Mouse (Mus musculus): ENCODE data around the gene Mob2. TPM values are rescaled to one million over a fixed set of nuclear protein-coding genes. Genes with fewer than 3 reads are reported as not detected.

Gene Mob2
- total RNA-seq (2021) = 10 to 100 TPM; 33.4 to 33.6 TPM

DNA sequence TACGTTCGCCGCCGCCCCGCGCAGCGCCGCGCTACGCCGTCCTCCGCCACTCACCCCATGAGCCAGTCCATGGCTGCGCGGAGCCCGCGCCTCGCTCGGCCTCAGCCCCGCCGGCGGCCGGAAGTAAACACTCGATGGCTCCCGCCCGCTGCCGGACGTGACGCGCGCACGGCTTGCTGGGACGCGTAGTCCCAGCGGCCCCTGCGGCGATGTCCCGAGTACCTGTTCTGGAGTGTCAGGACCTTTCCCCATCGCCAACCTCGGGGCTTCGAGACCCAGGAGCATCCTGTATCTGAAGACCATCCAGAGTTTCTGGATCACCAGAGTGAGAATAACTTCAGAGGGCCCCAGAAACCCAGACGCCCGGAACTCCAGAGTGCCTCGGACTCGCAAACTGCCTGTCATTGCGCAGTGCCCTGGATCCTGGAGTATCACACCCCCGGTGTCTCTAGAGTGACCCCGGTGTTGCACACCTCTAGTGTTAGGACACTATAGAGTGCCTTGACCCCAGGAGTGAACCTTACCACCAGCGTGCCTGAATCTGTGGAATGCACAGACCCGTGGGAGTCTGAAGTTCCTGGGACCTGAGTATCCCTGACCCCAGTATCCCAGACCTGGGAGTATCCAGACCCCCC is at the start of gene Mob2:
Gene Mob2 (minus strand): TSS at position 135 of the 635 bp plus-strand sequence.
- peak; percentile 93 for DNase-seq

DNA sequence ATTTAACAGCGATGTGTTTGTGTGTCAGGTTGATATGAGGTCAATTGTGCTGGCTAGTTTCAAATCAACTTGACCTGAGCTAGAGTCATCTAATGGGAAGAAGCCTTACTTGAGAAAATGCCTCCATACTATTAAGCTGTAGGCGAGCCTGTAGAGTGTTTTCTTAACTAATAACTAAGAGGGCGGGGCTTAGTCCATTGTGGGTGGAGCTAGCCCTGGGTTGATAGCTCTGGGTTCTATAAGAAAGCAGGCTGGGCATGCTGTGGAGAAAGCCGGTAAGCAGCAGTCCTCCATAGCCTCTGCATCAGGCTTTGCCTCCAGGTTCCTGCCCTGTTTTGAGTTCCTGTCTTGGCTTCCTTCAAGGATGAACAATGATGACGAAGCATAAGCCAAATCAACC is 43.9 kb upstream of the Mob2 start:
- DNase-seq = no peak

DNA sequence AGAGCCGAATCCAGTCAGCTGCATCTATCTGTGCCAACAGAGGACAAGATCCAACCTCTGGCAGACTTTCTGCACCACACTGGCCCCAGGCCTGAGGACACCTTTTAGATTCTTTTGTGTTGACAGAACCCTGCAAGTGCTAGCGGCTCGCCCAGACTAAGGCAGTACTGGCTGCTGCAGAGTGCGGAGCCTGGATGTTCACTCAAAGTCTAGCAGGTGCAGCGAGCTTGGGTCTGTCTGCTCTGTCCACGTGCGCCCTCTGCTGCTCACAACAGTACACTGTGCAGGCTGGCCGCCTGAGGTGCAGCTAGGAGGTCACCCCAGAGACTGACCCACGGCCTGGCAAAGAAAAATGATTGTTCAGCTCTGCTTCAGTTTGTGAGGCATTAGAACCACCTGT is 36.9 kb upstream of the Mob2 start:
- peak; percentile 87 for DNase-seq

DNA sequence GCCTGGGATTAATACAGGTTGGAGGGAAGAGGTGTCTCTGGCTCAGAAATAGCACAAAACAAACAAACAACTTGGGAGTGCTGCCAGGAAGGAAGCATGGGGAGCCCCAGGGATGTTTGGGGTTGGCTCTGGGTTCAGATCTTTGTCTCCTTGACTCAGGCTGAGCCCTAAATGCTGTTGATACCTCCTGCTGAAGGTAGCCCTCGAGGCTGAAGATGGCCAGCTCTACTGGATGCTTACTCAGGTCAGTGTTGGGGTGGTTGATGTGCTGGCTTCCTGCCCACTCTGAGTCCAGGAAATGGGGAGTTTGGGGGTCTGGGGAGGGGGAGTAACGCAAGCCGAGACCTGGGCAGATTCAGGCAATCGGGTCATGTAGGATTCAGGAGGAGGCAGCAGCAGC is 35.8 kb upstream of the Mob2 start:
- no peak for DNase-seq

DNA sequence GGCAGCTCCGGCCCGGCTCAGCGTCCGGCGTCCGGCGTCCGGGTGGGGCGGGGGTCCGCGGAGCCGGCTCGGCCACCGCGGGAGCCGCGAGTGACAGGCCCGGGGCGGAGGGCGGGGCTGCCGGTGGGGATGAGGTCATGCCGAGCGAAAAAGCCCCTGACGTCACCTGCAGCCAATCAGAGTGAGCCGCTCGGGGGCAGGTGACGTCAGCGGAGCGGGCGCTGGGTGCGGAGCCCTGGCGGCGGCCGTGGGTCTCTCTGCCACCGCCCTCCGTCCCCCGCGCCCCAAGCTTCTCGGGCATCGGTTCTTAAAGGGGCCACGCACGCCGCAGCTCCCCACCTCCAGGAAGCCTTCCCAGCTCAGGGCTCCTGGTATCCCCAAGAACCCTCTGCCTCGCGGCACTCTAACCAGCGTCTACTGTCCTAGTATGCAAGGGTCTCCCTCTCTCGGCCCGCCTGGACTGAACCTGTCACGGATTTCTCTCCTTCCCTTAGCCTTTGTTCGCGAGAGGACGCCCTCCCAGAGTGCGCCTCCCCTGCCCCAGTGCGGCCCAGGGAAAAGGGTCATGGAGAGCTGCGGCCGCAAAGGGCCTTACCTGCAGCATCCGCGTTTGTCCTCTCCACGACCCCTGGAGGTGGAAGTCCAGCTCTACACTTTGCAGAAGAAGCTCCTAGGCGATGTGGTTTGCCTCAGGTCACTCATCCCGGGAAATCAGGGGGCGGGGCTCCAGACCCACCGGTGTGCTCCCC is 34.5 kb upstream of the Mob2 start, which contains the start of gene Dusp8:
Gene Dusp8 (minus strand): TSS at position 661 of the 749 bp plus-strand sequence.
- DNase-seq = peak; percentile 97

DNA sequence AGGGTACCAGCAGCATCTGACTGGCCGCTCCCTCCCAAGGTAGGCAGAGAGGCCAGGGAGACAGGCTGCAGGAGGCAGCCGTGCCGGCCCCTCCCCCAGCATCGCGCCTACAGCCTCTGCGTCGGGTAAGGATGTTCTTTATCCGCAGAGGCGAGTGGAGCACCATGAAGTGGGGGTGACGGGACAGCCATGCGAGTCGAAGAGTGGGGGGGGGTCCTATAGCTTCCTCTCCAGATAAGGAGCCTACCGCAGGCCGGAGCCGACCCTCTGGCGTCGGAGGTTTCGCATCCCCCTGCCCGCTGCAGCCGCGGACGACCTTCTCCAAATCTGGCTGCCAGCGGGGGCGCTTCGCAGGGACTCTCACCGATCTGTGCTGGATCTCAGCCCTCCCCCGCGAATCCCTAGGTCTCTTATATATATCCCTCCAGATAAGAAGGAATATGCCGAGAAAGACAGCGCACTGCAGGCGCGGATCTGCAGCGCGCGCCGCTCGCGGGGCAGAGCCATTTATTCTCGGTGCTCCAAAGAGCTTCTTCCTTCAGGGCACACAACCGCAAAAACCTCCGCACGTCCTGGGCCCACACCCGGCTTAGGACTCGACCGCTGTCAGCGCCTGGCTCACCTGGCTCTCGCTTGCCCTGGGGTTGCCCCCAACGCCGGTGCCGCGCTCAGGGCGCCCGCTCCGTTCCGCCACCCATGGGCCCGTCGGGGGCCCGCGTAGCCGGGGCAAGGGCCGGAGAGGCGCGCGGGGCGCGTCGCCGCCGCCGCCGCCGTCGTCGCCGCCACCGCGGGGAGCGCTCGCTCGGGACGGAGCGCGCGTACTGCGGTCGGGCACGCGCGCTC is 33.7 kb upstream of the Mob2 start:
- DNase-seq = peak; percentile 50

DNA sequence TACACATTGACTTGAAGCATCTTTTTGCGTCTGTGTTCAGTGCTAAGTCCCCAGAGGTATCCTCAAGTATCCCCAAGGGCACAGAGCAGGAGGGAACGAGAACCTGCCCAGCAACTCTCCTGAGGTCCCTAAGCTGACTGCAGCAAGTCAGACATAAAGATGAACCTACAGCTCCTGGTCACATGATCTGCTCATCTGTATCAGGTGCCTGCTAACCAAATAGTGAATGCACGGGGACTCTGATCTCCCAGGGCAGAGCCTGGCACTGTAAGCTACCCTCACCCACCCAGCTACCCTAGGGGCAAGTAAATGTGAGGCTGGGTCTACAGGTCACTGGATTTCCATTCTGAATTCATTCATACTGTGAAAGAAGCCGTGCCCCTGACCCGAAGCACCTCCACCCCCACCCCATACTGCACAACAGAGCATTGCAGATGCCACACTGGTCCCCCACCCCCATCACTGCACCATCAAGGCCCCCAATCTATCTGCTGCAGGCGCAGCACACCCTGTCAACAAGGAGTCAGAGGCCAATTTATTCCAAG is 32.9 kb upstream of the Mob2 start:
- DNase-seq = no peak

DNA sequence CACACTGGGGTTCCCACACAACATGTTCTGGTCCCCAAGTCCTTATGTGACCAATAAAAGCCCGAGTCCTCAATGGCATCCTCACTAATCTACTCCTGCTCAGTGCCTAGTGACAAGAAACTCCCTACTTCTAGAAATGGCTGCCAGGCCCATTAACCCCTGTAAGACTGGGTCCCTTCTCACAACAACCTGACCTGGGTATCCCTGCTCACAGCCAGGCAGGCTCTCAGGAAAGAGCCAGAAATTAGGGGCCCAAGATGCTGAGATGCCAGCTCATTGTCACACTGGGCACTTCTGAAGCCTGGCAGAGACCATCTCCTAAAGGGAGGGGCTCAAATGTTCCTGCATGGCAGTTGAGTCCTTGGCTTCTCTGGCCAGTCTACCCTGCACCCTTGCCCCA is 32.1 kb upstream of the Mob2 start:
- DNase-seq = no peak

DNA sequence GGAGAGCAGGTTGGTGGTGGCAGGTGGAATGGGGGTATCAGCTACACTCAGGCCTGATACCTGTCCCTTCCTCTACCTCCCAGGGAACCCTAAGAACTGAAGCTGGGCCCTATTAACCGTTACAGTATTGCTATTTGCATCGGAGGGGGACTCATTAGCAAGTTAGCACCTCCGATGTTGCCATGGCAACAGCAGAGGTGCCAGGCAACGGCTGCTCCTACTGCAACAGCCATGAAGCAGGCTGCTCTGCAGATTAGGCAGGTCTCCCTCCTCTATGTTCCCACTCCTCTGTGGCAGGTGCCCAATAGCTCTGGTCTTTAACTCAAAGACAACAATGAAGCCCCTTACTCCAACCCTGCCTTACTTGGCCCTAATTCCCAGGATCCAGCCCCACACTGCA is 31.0 kb upstream of the Mob2 start:
- DNase-seq = no peak

DNA sequence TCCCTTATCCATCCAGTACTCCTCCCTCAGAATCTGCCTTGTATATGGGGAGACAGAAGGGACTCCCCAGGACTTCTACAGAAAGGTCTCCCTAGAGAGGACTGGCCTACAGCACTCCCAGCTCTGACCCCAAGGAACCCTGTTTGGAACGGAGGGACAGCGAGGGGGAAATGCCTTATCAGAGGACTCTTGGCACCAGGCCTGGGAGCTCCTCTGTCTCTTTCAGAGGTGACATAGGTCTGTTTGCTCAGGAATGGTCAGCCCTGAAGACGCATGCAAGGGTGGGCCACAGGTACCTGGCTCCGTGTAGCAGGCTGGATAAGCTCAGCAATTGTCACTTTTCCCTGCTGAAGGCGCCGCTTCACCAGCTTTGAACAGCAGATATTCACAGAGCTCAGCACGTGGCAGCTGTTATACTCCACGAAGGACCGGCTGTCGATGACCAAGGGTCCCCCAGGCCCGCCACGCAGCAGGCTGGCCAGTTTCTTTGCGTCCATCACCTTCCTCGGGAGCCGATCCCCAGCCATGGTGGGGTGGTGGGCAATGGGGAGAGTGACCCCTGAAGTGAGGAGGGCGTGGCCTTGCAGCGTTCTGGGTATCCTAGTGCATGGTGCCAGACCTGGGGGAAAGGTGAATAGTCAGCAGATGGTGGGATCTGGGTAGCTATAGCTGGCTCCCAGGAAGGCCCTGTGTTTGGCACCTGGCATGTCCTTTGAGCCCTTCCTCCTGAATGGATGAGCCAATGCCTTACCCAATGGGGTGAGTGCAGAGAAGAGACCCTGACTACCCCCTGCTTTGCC is 29.0 kb upstream of the Mob2 start:
- no peak for DNase-seq

DNA sequence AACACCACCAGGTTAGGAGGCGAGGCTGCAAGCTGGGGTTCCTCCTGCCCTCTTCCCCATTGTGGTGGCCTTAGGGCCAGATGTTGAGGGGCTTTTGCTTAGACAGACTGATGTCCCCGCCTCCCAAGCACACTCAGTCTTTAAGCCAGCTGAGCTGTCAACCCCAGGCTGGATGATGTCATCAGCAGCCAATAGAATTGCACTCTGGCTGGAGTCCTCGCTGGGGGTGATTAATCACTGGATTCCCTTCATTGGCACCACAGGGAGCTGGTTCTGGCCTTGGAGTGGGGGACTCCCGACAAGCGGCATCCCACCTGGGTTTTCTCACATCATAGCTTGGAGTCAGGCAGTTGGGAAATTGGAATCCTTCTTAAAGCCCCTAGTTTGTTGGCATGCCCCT is 28.0 kb upstream of the Mob2 start:
- DNase-seq = peak; percentile 48

DNA sequence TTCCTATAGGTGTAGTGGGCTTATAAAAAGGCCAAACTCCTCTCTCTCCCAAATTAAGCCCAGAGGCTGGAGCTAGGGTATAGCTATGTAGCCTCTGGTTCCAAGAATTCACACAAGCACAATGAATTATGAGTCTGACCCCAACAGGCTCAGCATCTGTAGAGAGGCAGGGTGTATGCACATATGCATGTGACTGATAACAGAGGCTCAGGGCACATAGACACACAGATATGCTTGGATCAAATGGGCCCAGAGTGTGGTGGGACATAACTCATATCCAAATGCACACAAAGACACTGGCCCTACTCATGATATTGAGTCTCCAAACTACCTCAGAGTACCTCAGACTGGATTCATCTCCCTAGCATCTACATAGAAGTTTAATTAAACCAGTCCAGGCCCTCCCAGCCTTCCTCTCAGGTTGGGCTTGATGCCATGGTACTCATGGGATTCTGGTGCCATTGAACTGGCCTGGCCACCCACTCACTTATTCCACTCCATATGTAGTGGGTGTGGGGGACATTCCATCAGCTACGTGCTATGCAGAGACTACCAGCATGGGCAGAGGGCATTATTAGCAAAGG is 26.3 kb upstream of the Mob2 start:
- DNase-seq = no peak

DNA sequence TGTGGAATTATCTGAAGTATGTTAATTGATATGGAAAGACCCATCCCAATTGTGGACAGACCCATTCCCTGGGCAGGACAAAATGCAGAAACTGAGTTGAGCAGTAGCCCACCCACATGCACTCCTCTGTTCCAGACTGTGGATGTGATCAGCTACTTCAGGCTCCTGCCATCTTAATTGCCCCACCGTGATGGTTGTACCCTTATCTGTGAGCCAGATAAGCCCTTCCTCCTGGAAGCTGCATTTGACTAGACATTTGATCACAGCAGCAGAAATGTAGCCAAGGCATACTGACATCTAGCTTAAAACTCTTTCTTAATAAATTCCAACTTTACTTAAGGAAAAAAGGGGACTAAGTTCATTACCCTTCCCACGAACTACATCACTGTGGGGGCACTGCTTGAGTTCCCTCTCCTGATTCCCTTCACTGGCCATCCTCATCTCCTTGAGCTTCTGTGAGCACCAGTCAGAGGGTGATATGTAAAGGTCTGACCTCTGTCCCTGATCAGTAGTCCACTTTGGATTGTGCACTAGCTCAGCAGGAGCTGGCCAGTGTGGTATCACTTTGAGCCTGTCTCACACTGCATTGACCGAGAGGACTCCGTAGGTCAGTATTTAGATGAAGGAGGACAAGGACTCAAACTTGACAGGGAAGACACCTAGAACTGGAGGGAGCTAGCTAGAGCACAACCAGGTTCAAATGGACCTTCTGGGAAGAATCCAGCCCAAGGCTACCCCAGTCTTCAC is 25.5 kb upstream of the Mob2 start:
- no peak for DNase-seq

DNA sequence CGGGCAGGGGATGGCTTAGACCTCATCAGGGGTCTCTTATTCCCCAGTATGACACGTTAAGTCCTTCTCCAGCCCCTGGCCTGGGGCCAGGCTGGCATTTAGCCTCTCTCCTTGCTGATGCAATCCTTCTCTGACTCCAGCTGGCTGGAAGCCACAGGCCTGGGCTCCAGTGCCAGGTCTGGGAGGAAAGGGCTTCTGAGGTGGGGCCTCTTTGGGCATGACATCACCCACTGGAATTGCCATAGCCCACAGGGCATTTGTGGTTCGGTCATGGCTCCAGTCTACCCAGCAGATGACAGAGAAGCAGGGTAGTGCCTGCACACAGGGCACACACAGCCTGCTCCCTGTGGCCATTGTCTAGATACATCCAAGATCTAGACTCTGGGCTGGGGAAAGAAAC is 24.0 kb upstream of the Mob2 start:
- DNase-seq = peak; percentile 94

DNA sequence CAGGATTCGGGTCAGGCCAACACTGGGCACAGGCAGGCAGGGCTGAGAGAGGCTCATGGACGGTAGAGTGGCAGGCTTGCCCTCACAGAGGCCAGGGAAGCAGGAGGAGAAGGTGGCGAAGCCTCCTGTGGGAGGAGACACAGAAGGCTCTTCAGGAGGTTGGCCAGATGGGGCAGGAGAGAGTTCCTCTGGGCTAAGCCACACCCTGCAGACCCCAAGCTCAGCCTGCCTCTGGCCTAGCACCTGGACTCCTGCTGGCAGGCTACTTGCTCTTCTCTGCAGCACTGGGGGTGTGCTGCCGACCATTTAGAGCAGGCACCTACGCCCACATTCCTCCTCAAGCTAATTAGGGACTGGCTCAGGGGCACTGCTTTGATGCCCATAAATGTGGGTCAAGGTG is 23.5 kb upstream of the Mob2 start:
- DNase-seq = peak; percentile 42

DNA sequence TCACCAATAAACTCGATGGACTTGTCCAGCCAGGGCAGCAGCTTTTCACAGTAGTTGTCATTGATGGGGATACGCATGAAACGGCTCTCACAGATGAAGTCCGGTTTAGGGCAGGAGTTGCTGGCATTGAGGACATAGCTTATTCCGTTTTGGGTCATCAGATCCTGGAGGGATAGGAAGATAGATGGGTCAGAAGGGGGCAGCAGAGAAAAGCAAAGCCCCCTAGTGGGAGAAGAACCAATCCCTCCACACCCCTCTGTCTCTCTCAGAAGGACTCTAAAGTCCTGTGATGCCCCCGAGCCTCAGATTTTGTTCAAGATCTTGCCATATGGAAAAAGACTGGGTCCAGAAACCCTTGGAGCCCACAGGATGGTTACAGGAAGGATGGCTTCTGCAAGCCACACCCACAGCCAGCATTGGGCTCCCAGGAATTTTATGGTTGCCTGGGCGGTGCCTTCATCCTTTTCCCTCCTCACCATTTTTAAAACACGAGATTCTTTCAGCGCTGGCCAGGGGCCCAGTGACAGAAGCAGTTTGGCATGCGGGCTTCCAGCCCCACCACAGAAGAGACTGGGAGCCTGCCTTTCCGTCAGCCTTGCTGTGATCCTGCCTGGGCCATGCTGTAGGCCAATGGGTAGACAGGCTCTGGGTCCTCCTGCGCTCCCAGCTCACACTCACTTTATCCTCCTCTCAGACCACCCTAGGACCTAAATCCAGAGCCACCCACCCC is 22.9 kb upstream of the Mob2 start:
- peak; percentile 81 for DNase-seq

DNA sequence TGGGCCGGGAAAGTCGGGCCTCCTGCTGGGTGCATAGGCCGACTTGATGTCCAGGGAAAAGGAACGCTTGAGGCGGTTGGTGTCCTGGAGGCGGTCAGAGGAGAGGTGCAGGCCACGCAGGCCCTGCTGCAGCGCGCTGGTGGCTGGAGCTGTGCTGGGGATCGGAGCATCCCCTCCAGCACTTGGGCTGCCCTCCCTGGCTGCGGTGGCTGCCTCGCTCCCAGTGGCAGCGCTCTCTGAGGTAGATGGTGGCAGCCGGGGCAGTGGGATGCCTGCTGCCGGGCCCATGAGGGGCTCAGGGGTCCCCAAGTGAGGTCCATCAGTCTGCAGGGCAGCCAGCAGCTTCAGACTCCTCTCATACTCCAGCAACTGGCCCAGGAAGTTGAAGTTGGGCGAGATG is 21.7 kb upstream of the Mob2 start:
- DNase-seq = no peak

DNA sequence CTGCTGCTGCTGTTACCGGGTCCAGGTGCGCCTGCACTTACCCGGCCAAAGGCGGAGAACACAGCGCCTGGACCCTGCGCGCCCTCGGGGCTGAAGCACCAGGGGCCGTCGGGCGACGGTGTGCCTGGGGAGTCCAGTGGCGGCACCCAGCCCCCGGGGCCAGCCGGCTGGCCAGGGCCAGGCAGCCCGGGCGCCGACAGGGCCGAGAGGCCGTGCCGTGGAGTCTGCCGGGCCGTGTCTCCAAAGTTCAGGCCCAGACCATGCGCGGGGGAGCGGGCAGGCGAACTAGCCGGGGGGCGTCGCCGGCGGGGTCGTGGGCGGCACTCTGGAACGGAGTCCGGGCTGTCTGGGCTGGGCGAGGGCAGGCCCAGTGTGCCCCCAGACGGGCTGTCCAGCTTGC is 21.3 kb upstream of the Mob2 start:
- DNase-seq = no peak

DNA sequence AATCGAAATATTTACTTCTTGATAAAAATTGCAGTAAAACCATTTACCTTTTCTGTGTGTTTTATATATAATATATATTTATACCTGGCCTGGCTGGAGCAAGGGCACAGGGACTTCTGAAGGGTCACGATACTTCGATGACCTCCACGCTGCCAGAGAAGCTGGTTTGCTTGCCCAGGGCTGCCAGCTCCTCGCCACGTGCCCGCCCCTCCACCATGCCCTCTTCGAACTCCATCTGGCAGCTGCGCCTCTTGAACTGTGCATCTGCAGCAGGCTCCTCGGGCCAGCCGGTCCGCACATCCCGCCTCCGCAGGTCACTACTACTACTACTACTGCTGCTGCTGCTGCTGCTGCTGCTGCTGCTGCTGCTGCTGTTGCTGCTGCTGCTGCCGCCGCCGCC is 20.9 kb upstream of the Mob2 start:
- no peak for DNase-seq

DNA sequence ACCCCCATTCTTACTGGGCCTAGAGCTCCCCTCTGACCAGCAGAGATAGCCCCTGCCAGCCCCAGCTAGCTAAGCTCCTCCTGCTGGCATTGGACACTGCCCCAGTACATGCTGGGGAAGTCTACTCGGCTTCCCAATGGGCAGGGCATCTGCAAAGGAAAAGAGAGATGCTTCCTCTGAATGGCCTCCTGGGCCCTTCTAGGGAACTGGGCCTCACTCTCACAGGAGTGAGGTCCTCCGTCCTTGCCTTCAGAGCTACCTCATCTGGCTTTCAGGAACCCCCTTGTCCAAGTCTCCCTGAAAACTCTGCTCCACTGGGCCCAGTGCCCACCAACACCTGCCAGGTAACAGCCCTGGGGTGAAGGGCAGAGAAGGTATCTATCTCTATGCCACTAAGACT is 20.0 kb upstream of the Mob2 start:
- no peak for DNase-seq

Measured in heart, postnatal 4 days (tissue).